Mouse (Mus musculus) brain, embryonic 14.5 days (tissue): ENCODE results near the gene Nucb2.

Experiments
- CTCF ChIP-seq: fragments of 200-500 bp; IDR thresholded peaks from 2 replicates; pipeline ENCODE4 v1.5.1; 2012; ENCODE audit warnings: inconsistent platforms, mild to moderate bottlenecking, moderate library complexity, borderline replicate concordance; ENCODE audit not compliant: insufficient read depth, insufficient read length; ENCODE audit errors: extremely low read depth
- POLR2A ChIP-seq: fragments of 200-500 bp; IDR thresholded peaks from 2 replicates; pipeline ENCODE4 v1.6.1; 2012; ENCODE audit warnings: mild to moderate bottlenecking, inconsistent platforms, borderline replicate concordance; ENCODE audit not compliant: poor library complexity, insufficient read depth, insufficient read length, severe bottlenecking; ENCODE audit errors: extremely low read depth

- TF ChIP-seq CTCF (peak; percentile 23; the same call in 1 of the 2 replicates), POLR2A (no peak)
Measured at GRCm38 (mm10) chr7:116514030-116514429, 9.9 kb downstream of the Nucb2 start.
